Mouse (Mus musculus) liver, embryonic 15.5 days (tissue): ENCODE results near the gene Btnl10. TPM values are rescaled to one million over a fixed set of nuclear protein-coding genes. Genes with fewer than 3 reads are reported as not detected.
"Not testable (repeated sequence)": the region's sequence is repeated elsewhere in the genome, so short reads cannot be mapped to it uniquely, and the experiment has no call there.

Experiments
- ATAC-seq: fragments of 200-750 bp; cut with Nextera tagmentation; 2 replicates; pipeline ENCODE4 v1.8.0; 2017; ENCODE audit warnings: moderate number of reproducible peaks, mild to moderate bottlenecking, moderate library complexity; ENCODE audit not compliant: insufficient read depth
- H3K27ac ChIP-seq: fragments of 300-500 bp; sonication (generic); replicated peaks from 2 replicates; pipeline ENCODE4 v1.5.1; 2015; ENCODE audit warnings: mild to moderate bottlenecking, inconsistent platforms
- H3K27me3 ChIP-seq: fragments of 300-500 bp; sonication (generic); 2 replicates; pipeline ENCODE4 v1.6.1; 2015; ENCODE audit warnings: mild to moderate bottlenecking, inconsistent platforms
- H3K36me3 ChIP-seq: fragments of 300-500 bp; sonication (generic); replicated peaks from 2 replicates; pipeline ENCODE4 v1.6.1; 2015; ENCODE audit warnings: moderate library complexity, mild to moderate bottlenecking, inconsistent platforms
- H3K4me1 ChIP-seq: fragments of 300-500 bp; sonication (generic); replicated peaks from 2 replicates; pipeline ENCODE4 v1.6.1; 2015; ENCODE audit warnings: inconsistent platforms
- H3K4me2 ChIP-seq: fragments of 300-500 bp; sonication (generic); 2 replicates; pipeline ENCODE4 v1.6.1; 2015; ENCODE audit warnings: moderate library complexity, mild to moderate bottlenecking, inconsistent platforms
- H3K4me3 ChIP-seq: fragments of 300-500 bp; sonication (generic); replicated peaks from 2 replicates; pipeline ENCODE4 v1.5.1; 2015; ENCODE audit warnings: mild to moderate bottlenecking, inconsistent platforms
- H3K9ac ChIP-seq: fragments of 300-500 bp; sonication (generic); 2 replicates; pipeline ENCODE4 v1.6.1; 2015; ENCODE audit warnings: moderate library complexity, mild to moderate bottlenecking, inconsistent platforms
- H3K9me3 ChIP-seq: fragments of 300-500 bp; sonication (generic); replicated peaks from 2 replicates; pipeline ENCODE4 v1.6.1; 2016; ENCODE audit warnings: inconsistent platforms
- WGBS: fragments of 180-500 bp; shearing (Covaris S2); methylation state at CpG from one replicate; pipeline ENCODE4 v1.1.7; 2015; ENCODE audit warnings: mixed read lengths; ENCODE audit not compliant: insufficient replicate concordance; 5-methylcytosine and 5-hydroxymethylcytosine counted together
- polyA plus RNA-seq: library from polyadenylated mRNA; unstranded; fragments of >200 nt; fragmentation: Nextera tagmentation; extraction: Ambion mirVana; gene quantifications from 2 replicates; pipeline ENCODE4 v1.2.1, GENCODE M21; 2015

The Btnl10 gene
- polyA plus RNA-seq, 1 experiment from 2014 or later = 14.3 TPM

- Histone ChIP-seq H3K4me1 (peaks cover 43% of the 10 kb centered on the region), H3K27me3 (peaks cover 60% of the 10 kb centered on the region), H3K4me2 (no peak overlapping the region), H3K27ac (no peak overlapping the region), H3K36me3 (peaks cover 3% of the 10 kb centered on the region; the same call in 1 of the 2 replicates), H3K9me3 (no peaks in the 10 kb centered on the region), H3K9ac (no peak overlapping the region), H3K4me3 (no peak overlapping the region)
- ATAC-seq = no peak
- 81% methylated on average over 5 of the region's 5 CpGs for WGBS
Observed at GRCm38 (mm10) chr11:58951210-58951609, 33.5 kb downstream of the Btnl10 start.

GRCm38 (mm10) chr11:58953351-58954169 lies 35.9 kb downstream of the Btnl10 start:
- Histone ChIP-seq H3K27ac (peak overlapping the region; percentile 100), H3K4me1 (peaks cover 56% of the 10 kb centered on the region), H3K36me3 (peaks cover 27% of the 10 kb centered on the region), H3K9me3 (no peaks in the 10 kb centered on the region), H3K9ac (peak overlapping the region; percentile 80), H3K4me2 (peak overlapping the region; percentile 95), H3K4me3 (peak overlapping the region; percentile 75), H3K27me3 (peaks cover 38% of the 10 kb centered on the region)
- peak; percentile 32 for ATAC-seq
- under 1% methylated on average over 33 of the region's 33 CpGs for WGBS

- H3K9me3 ChIP-seq = not testable (repeated sequence)
- Histone ChIP-seq H3K27ac (peak overlapping the region; percentile 100), H3K27me3 (peaks cover 32% of the 10 kb centered on the region), H3K4me3 (peak overlapping the region; percentile 75), H3K4me2 (peak overlapping the region; percentile 95), H3K36me3 (peaks cover 28% of the 10 kb centered on the region), H3K4me1 (peaks cover 55% of the 10 kb centered on the region), H3K9ac (peak overlapping the region; percentile 80)
- peak; percentile 38 for ATAC-seq
- WGBS = under 1% methylated on average over 17 of the region's 17 CpGs
Observed at GRCm38 (mm10) chr11:58954170-58954419, 36.4 kb downstream of the Btnl10 start.

GRCm38 (mm10) chr11:58954420-58955142 lies 36.9 kb downstream of the Btnl10 start, which contains the start of the genes Hist3h2a and Trim17:
Hist3h2a (plus strand) TSS chr11:58954685.
Trim17 (plus strand) TSS chr11:58954685.
- WGBS = under 1% methylated on average over 49 of the region's 49 CpGs

GRCm38 (mm10) chr11:58955143-58955867 lies 37.6 kb downstream of the Btnl10 start:
- WGBS = under 1% methylated on average over 20 of the region's 20 CpGs
- Histone ChIP-seq H3K4me2 (peak overlapping the region; percentile 95), H3K4me1 (peaks cover 55% of the 10 kb centered on the region), H3K9me3 (no peaks in the 10 kb centered on the region), H3K36me3 (peaks cover 28% of the 10 kb centered on the region), H3K27me3 (peaks cover 20% of the 10 kb centered on the region), H3K4me3 (peak overlapping the region; percentile 75), H3K27ac (peak overlapping the region; percentile 100), H3K9ac (peak overlapping the region; percentile 93)
- peak; percentile 14; the same call in 1 of the 2 replicates for ATAC-seq

More at GRCm38 (mm10) chr11:58954420-58955142, 36.9 kb downstream of the Btnl10 start, which contains the start of the genes Hist3h2a and Trim17:
- peaks cover 28% of the 10 kb centered on the region for H3K36me3 ChIP-seq
- H3K4me3 ChIP-seq = peak within 1 kb of the TSS; percentile 75
- peak within 1 kb of the TSS; percentile 100 for H3K27ac ChIP-seq
- H3K27me3 ChIP-seq = peaks cover 27% of the 10 kb centered on the region
- H3K4me1 ChIP-seq = peaks cover 55% of the 10 kb centered on the region
- peak within 1 kb of the TSS; percentile 93 for H3K9ac ChIP-seq
- no peaks in the 10 kb centered on the region for H3K9me3 ChIP-seq
- ATAC-seq = peak; percentile 85
- H3K4me2 ChIP-seq = peak within 1 kb of the TSS; percentile 95

- Histone ChIP-seq H3K36me3 (peaks cover 28% of the 10 kb centered on the region), H3K4me2 (peak overlapping the region; percentile 95), H3K4me3 (peak overlapping the region; percentile 75), H3K9me3 (no peaks in the 10 kb centered on the region), H3K4me1 (peaks cover 55% of the 10 kb centered on the region), H3K27ac (peak overlapping the region; percentile 100), H3K9ac (peak overlapping the region; percentile 93), H3K27me3 (peaks cover 15% of the 10 kb centered on the region)
- WGBS = 29% methylated on average over 8 of the region's 8 CpGs
- no peak for ATAC-seq
Observed at GRCm38 (mm10) chr11:58955868-58956257, 38.2 kb downstream of the Btnl10 start.

DNA sequence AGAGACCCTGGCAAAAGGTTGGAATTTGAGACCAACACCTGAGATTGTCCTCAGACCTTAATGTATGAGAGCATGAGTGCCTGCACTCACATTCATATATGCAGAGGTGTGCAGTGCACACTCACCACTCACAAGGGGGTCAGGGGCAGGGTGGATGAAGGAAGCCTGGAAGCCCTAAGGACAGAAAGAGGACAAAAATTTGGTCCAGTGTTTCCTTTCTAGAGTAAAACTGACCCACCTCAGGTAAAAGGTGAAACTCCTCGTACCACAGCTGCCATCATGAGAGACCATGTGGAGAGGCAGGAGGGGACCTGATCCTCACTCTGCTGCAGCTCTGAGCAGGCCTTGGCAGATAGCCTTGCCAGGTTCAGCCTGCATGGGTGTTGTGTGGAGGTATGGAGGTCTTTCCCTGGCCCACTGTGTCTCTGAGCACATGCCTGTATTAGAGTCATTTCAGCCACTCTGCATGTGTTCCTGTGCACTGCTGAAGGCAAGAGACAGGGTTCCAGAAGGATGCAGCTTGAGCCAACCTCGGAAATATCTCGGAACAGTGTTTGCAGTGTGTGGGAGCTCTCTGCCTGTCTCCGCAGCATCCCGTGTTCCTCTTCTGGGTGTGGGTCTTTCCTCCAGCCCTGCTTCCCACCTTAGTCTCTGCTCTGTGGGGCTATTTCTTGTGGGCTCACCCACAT lies 39.7 kb downstream of the Btnl10 start:
- Histone ChIP-seq H3K4me1 (peaks cover 60% of the 10 kb centered on the region), H3K27me3 (peaks cover 14% of the 10 kb centered on the region), H3K9ac (peak overlapping the region; percentile 93), H3K4me3 (peak overlapping the region; percentile 75), H3K4me2 (peak overlapping the region; percentile 95), H3K36me3 (peaks cover 28% of the 10 kb centered on the region), H3K9me3 (no peaks in the 10 kb centered on the region), H3K27ac (peak overlapping the region; percentile 100)
- no peak for ATAC-seq
- WGBS = 84% methylated on average over 5 of the region's 5 CpGs

- peaks cover 28% of the 10 kb centered on the region for H3K36me3 ChIP-seq
- H3K27me3 ChIP-seq = peaks cover 25% of the 10 kb centered on the region
- peak overlapping the region; percentile 75 for H3K4me3 ChIP-seq
- peak overlapping the region; percentile 95 for H3K4me2 ChIP-seq
- peak overlapping the region; percentile 100 for H3K27ac ChIP-seq
- ATAC-seq = no peak
- peak overlapping the region; percentile 70; the same call in 1 of the 2 replicates for H3K9ac ChIP-seq
- H3K9me3 ChIP-seq = no peaks in the 10 kb centered on the region
- peaks cover 56% of the 10 kb centered on the region for H3K4me1 ChIP-seq
- 71% methylated on average over 6 of the region's 6 CpGs for WGBS
Observed at GRCm38 (mm10) chr11:58958536-58958935, 40.8 kb downstream of the Btnl10 start.

DNA sequence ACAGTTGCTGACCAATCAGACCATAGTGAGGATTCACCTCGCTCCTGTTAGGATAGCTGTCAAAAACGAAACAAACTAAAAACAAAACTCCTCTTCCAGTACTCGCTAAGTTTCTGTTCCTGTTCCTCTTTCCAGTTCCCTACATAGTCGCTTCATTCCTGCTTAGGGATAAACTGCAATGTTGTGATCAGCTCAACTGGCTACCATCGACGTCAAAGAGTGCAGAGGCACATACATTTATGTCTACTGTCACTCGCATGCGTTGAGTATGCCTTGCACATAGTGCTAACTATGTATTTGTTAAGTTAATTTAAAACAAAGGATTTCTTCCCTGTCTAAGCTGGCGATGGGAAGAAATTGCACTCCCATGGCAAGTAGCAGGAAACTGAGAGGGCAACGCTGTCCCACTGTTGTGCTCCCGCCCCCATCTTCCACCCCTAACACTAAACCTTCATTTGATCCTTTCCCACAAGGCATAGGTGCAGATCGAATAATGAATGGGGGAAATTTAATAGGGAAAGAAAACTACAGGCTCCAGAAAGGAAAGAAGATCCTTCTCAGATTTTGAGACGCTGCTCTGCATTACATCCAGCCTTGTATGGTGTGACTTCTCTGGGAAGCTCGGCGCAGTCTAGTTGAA lies 41.6 kb downstream of the Btnl10 start:
- Histone ChIP-seq H3K4me3 (peak overlapping the region; percentile 75), H3K36me3 (peaks cover 28% of the 10 kb centered on the region), H3K9ac (peak overlapping the region; percentile 70), H3K27me3 (peaks cover 33% of the 10 kb centered on the region), H3K4me1 (peaks cover 59% of the 10 kb centered on the region), H3K9me3 (no peaks in the 10 kb centered on the region), H3K4me2 (peak overlapping the region; percentile 95), H3K27ac (peak overlapping the region; percentile 100)
- WGBS = 16% methylated on average over 15 of the region's 15 CpGs
- ATAC-seq = no peak

DNA sequence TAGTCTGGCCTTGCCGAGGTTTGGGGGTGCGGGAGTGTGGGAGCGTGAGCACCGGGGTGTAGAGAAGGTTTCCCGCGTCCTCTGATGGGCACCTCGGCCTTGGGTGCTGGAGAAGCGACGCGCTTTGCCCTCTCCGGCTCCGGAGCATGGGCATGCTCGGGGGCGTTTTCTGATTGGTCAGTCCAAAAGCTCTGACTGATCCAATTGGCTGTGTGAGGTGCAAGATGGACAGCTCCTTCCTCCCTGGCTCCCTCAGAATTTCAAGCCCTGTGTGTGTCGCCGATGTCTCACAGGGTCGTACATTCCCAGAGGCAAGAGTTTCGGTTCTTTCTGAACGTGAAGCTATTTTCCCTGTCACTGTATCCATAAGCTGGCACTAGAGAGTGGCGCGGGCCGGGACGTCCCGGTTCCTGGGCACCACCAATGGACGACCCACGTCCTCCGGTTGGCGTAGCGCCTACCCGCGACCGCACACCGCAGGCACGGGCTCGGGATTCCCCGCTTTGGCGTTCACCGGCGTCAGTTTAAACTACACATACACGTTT lies 42.3 kb downstream of the Btnl10 start:
- peaks cover 28% of the 10 kb centered on the region for H3K36me3 ChIP-seq
- WGBS = 1% methylated on average over 40 of the region's 40 CpGs
- H3K4me2 ChIP-seq = peak overlapping the region; percentile 95
- ATAC-seq = peak; percentile 90
- peak overlapping the region; percentile 70 for H3K9ac ChIP-seq
- peak overlapping the region; percentile 100 for H3K27ac ChIP-seq
- H3K27me3 ChIP-seq = peaks cover 33% of the 10 kb centered on the region
- no peaks in the 10 kb centered on the region for H3K9me3 ChIP-seq
- H3K4me3 ChIP-seq = peak overlapping the region; percentile 75
- H3K4me1 ChIP-seq = peaks cover 65% of the 10 kb centered on the region
